Mouse (Mus musculus): ENCODE data around the gene Gatb. TPM values are rescaled to one million over a fixed set of nuclear protein-coding genes. Genes with fewer than 3 reads are reported as not detected.

The Gatb gene
- polyA plus RNA-seq, 1 experiment from 2014 or later = 26.5 TPM

DNA sequence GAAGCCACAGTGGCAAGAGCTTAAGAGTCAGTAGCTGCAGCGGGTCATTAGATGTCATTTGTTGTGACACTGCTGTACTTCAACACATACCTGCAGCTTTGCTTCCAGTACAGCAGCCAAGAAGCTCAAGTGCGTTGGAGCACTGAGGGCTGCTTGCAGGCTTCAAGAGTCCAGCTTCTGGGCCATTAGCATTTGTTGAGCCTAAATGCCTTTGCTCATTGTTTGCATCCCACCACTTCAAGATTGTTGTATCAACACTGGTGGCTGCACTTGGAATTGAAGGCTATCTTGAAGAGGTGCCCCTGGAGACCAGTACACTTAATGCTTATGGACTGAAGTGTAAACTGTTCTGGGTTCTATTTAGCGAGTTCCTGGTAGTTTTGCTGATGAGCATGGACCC lies 33.0 kb downstream of the Gatb start:
- no peaks in the 10 kb centered on the region for H3K9me3 ChIP-seq (replicated peaks)
- H3K4me1 ChIP-seq = peaks cover 32% of the 10 kb centered on the region
- no peak overlapping the region for H3K4me3 ChIP-seq
- no peak overlapping the region for H3K27ac ChIP-seq
- WGBS = 92% methylated on average over 3 of the region's 3 CpGs
- no peak for DNase-seq (ENCODE audit: low spot score)
- no peaks in the 10 kb centered on the region for H3K27me3 ChIP-seq (ENCODE audit: low read depth, poor library complexity, severe bottlenecking)
- H3K36me3 ChIP-seq = peaks cover 6% of the 10 kb centered on the region; the same call in 1 of the 2 replicates

DNA sequence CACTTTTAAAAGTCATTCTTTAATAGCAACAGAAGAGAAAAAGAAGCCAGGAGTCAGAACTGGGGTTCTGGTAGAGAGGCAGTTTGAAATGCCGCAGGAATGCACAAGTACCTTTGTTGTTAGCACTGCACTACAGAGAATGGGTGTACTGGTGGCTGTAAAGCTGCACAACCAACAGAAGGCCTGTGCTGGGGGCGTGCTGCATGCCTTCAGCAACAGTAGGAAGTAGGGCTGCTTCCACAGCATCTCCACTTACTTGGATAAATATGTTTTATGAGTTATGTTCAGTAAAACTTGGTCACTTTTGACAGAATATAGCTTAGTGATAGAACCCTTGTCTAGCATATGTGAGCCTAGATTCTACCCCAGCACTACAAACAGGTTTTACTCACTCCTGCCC lies 33.8 kb downstream of the Gatb start:
- H3K9me3 ChIP-seq (replicated peaks) = no peaks in the 10 kb centered on the region
- H3K27me3 ChIP-seq (ENCODE audit: low read depth, poor library complexity, severe bottlenecking) = no peaks in the 10 kb centered on the region
- no peak for DNase-seq (ENCODE audit: low spot score)
- no peak overlapping the region for H3K27ac ChIP-seq
- H3K36me3 ChIP-seq = peaks cover 6% of the 10 kb centered on the region; the same call in 1 of the 2 replicates
- H3K4me1 ChIP-seq = peaks cover 23% of the 10 kb centered on the region
- H3K4me3 ChIP-seq = no peak overlapping the region
- WGBS = 93% methylated on average over 2 of the region's 2 CpGs

DNA sequence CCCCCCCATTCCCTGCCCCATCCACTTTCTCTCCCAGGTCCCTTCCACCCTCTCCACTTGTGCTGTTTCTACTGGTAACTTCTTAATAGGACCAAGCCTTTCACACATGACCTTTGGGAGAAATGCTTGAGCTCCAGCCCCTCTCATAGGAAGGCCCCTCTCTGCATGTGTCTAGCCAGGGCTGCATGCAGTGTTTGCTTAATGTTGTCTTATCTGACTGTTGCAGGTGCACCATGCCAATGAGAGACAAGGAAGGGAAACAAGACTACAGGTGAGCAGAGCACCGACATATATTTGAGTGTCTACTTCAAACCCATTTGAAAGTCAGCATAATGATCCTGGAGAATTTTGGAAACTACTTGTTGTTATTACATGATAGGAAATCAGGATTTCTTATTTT lies 42.5 kb downstream of the Gatb start:
- H3K4me3 ChIP-seq = no peak overlapping the region
- H3K36me3 ChIP-seq = peaks cover 30% of the 10 kb centered on the region
- no peaks in the 10 kb centered on the region for H3K9me3 ChIP-seq (replicated peaks)
- DNase-seq (ENCODE audit: low spot score) = no peak
- no peaks in the 10 kb centered on the region for H3K27me3 ChIP-seq (ENCODE audit: low read depth, poor library complexity, severe bottlenecking)
- H3K27ac ChIP-seq = no peak overlapping the region
- no peaks in the 10 kb centered on the region for H3K4me1 ChIP-seq
- WGBS = 95% methylated on average over 1 of the region's 1 CpGs

DNA sequence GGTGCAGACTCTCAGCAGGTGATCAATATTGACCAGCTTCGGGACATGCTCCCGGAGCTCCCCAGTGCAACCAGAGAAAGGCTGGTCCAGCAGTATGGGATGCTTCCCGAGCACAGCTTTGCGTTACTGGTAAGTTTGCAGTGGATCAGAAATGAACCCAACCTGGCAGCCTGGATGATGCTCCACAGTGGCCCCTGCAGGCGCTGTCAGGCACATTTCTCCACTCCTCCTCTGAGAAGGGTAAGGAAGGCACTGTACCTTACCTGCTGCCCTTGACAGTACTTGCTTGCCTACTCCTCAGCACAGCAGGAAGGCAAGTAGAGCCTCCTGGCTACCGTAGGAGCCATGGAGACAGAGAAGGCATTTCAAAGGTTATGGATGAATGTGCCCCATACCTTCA lies 45.0 kb downstream of the Gatb start:
- Histone ChIP-seq H3K9me3 (replicated peaks) (no peaks in the 10 kb centered on the region), H3K4me3 (no peak overlapping the region), H3K4me1 (no peaks in the 10 kb centered on the region), H3K36me3 (peaks cover 29% of the 10 kb centered on the region), H3K27ac (no peak overlapping the region), H3K27me3 (ENCODE audit: low read depth, poor library complexity, severe bottlenecking) (no peaks in the 10 kb centered on the region)
- no peak for DNase-seq (ENCODE audit: low spot score)
- 83% methylated on average over 6 of the region's 6 CpGs for WGBS

DNA sequence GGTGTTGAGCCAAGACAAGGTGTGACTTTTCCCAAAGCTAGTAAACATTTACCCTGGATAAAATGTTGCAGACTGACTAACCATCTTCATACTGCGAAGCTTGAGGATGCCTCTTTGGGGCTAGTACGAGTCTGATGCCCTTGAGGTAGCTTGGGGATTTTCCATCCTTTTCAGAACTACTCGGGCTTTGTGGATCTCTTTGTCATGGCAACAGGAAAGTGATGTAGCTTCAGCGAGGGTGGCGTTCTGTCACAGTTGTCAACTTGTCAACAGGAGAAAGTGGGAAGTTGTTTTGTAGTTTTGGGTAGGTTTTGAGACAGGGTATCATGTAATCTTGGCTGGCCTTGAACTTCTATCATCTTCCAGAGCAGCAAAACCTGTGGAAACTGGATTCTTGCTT lies 45.4 kb downstream of the Gatb start:
- H3K27me3 ChIP-seq (ENCODE audit: low read depth, poor library complexity, severe bottlenecking) = no peaks in the 10 kb centered on the region
- H3K27ac ChIP-seq = no peak overlapping the region
- H3K9me3 ChIP-seq (replicated peaks) = no peaks in the 10 kb centered on the region
- 95% methylated on average over 5 of the region's 5 CpGs for WGBS
- no peak overlapping the region for H3K4me3 ChIP-seq
- peaks cover 29% of the 10 kb centered on the region for H3K36me3 ChIP-seq
- H3K4me1 ChIP-seq = no peaks in the 10 kb centered on the region
- DNase-seq (ENCODE audit: low spot score) = no peak

DNA sequence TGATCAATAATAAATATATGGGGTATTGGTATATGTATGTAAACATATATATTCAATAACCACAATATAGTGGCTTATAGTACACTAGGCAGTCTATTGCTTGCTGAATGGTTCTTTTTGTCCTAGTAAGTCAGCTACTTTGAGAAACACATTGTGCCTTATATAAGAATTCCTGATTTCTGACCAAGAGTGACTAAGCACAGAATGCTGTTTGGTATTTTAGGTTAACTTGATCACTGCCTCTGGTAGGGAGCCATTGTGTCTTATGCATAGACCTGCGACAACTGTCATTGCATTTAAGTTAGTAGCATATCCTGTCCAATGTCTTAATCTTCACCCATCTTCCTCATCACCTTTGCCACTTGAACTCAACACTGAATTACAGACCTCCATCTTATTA lies 45.8 kb downstream of the Gatb start:
- 92% methylated on average over 1 of the region's 1 CpGs for WGBS
- Histone ChIP-seq H3K27ac (no peak overlapping the region), H3K9me3 (replicated peaks) (no peaks in the 10 kb centered on the region), H3K27me3 (ENCODE audit: low read depth, poor library complexity, severe bottlenecking) (no peaks in the 10 kb centered on the region), H3K36me3 (peaks cover 29% of the 10 kb centered on the region), H3K4me1 (no peaks in the 10 kb centered on the region), H3K4me3 (no peak overlapping the region)
- DNase-seq (ENCODE audit: low spot score) = no peak

DNA sequence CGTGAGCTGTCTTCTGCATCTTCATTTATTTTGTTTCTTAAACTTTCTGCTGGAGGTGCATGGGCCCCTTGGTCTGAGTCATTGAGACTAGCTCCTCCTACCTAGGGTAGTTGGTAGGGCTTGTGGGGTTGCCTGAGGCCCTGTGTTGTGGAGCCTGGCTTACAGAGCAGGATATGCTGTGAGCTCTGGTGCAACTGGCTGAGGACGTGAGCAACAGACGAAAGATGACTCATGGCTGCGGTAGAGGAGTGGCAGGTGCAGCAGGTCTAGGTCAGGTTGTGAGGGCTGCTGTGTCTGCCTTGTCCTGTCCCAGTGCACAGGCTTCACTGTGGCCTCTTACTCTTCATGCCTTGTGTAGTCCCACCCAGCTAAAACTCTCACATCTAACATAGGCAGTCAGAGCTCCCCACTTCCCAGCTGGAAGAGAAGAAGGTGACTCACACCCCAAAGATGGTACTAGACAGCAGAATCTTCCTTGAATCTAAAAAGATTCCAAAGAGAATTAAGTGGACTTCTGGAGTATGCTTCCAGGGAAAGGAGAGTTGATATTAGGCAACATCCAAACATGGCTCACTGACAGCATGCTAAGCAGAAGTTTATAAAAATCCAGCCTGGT lies 56.1 kb downstream of the Gatb start:
- Histone ChIP-seq H3K4me3 (no peak overlapping the region), H3K27me3 (ENCODE audit: low read depth, poor library complexity, severe bottlenecking) (no peaks in the 10 kb centered on the region), H3K9me3 (replicated peaks) (no peaks in the 10 kb centered on the region), H3K4me1 (no peaks in the 10 kb centered on the region), H3K27ac (no peak overlapping the region), H3K36me3 (peaks cover 4% of the 10 kb centered on the region; the same call in 1 of the 2 replicates)
- whole genome bisulfite sequencing = 89% methylated on average over 4 of the region's 4 CpGs
- no peak for DNase-seq (ENCODE audit: low spot score)

DNA sequence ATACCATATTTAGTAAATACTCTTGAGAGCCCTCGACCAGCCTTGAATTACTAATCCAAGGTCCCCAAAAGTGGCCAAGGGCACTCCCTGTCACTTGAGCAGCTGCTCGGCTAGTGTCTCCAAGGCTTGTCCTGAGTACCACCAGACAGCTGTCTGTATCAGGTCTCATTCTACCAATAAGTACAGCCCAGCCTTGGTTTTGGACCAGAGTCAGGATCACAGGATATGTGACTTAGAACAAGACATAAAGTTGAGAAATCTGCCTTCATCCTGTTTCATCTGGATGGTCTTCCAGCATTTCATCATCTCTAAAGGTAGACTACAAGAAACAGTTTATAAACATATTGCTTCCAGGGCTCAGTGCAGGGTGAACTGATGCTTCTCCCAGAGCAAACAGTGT lies 59.8 kb downstream of the Gatb start:
- Histone ChIP-seq H3K27me3 (ENCODE audit: low read depth, poor library complexity, severe bottlenecking) (no peaks in the 10 kb centered on the region), H3K36me3 (peaks cover 4% of the 10 kb centered on the region; the same call in 1 of the 2 replicates), H3K9me3 (replicated peaks) (no peaks in the 10 kb centered on the region), H3K4me1 (no peaks in the 10 kb centered on the region), H3K27ac (no peak overlapping the region), H3K4me3 (no peak overlapping the region)
- WGBS = 94% methylated on average over 2 of the region's 2 CpGs
- no peak for DNase-seq (ENCODE audit: low spot score)

DNA sequence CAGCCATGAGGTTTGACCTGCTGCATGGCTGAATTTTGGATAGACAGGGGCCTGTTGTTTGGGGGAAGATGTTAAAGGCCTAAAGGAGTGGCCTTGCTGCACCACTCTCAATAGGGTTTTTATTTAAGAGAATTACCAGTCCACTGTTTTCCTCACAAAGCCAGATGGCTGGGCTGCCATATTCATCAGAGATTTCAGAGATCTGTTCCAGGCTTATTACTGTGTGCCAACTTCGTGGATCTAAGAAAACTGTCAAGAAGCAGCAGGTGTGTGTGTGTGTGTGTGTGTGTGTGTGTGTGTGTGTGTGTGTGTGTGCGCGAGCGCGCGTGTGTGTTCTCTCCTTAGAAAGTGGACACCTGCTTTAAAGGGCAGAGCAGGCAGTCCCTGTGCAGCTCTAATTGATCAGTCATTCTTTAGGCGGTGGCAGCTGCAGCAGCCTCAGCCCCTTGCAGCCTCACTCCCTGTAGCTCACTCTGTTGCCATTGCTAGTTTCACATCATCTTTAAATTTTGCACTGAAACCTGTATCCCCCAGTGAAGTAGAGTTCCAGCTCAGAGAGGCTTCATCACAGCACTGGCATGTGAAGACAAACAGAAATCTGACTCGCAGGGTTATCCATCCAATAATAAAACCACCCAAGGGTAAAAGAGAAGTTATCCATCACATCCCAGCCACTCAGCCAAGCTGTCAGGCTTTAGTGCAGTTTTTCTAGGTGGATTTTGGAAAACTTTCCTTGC lies 60.6 kb downstream of the Gatb start:
- Histone ChIP-seq H3K4me3 (no peak overlapping the region), H3K9me3 (replicated peaks) (no peaks in the 10 kb centered on the region), H3K4me1 (no peaks in the 10 kb centered on the region), H3K36me3 (no peaks in the 10 kb centered on the region), H3K27ac (no peak overlapping the region), H3K27me3 (ENCODE audit: low read depth, poor library complexity, severe bottlenecking) (no peaks in the 10 kb centered on the region)
- no peak for DNase-seq (ENCODE audit: low spot score)
- 92% methylated on average over 8 of the region's 8 CpGs for WGBS

DNA sequence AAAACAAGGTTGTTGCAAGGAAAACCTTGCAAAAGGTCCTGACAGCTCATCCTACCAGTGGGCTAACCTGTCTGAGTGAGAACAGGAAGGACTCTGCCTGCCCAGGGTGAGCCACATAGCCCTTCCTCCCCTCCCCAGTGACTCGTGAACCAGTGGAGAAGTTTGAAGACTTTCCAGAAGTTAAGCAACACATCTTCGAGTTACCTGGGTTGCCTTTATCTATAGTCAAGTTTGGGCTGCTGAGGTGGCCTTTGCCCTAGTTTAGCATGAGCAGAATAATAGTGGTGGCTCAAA lies 61.2 kb downstream of the Gatb start:
- no peak overlapping the region for H3K4me3 ChIP-seq

DNA sequence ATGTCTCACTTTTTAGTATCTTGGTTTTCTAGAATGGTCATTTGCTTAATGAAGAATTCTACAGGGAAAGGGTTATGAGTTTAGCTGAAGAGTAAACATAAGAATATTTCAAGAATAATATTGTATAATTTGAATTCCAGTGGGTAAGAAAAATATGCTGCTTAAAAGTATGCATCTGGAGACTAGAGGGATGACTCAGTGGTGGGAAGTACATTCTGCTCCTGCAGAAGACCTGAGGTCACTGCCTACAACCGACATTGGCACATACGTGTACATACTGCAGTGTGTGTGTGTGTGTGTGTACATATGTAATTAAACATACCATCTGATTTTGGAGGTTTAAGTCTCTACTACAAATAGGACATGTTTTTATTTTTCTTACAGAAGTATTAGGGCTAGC lies 61.7 kb downstream of the Gatb start:
- DNase-seq (ENCODE audit: low spot score) = no peak
- H3K27me3 ChIP-seq (ENCODE audit: low read depth, poor library complexity, severe bottlenecking) = no peaks in the 10 kb centered on the region
- H3K4me1 ChIP-seq = no peaks in the 10 kb centered on the region
- no peak overlapping the region for H3K27ac ChIP-seq
- no peaks in the 10 kb centered on the region for H3K9me3 ChIP-seq (replicated peaks)
- H3K36me3 ChIP-seq = no peaks in the 10 kb centered on the region
- no peak overlapping the region for H3K4me3 ChIP-seq
- 100% methylated on average over 2 of the region's 2 CpGs for WGBS

More for the DNA sequence above, 61.2 kb downstream of the Gatb start:
- no peak overlapping the region for H3K27ac ChIP-seq
- no peaks in the 10 kb centered on the region for H3K36me3 ChIP-seq
- no peaks in the 10 kb centered on the region for H3K9me3 ChIP-seq (replicated peaks)
- H3K4me1 ChIP-seq = no peaks in the 10 kb centered on the region
- 80% methylated on average over 2 of the region's 2 CpGs for WGBS
- no peaks in the 10 kb centered on the region for H3K27me3 ChIP-seq (ENCODE audit: low read depth, poor library complexity, severe bottlenecking)
- DNase-seq (ENCODE audit: low spot score) = no peak

DNA sequence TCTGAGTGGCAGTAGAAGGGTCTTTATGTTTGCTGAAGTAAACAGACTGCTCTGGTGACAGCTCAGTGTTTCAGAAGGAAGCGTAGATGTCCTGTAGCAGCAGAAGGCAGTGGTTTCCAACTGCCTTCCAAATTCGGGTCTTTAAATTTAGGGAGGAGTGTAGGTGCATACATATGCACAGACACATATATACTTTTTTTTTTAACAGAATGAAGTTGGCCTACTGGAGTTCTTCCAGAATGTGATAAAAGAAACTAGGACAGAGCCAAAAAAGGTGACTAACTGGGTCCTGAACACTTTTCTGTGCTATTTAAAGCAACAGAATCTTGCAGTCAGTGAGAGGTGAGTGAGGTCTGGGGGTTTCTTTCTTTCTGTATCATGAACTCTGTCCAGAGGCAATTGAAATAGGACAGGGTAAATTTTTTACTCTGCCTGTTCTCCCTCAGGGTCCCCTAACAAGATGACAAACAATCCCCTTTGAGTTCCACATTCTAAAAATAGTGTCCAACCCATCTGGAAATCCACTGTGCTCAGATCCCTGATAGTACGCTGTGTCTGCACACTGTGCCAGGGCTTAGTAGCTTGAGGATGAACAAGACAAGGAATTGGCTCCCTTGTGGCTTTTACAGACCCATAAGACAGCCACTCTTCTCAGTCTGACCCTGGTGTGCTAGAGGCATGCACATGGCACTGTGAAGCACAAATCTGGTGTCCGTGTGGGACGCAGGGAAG lies 63.0 kb downstream of the Gatb start:
- Histone ChIP-seq H3K27ac (no peak overlapping the region), H3K4me1 (no peaks in the 10 kb centered on the region), H3K4me3 (no peak overlapping the region), H3K27me3 (ENCODE audit: low read depth, poor library complexity, severe bottlenecking) (no peaks in the 10 kb centered on the region), H3K9me3 (replicated peaks) (no peaks in the 10 kb centered on the region), H3K36me3 (no peaks in the 10 kb centered on the region)
- 90% methylated on average over 5 of the region's 5 CpGs for WGBS
- no peak for DNase-seq (ENCODE audit: low spot score)

DNA sequence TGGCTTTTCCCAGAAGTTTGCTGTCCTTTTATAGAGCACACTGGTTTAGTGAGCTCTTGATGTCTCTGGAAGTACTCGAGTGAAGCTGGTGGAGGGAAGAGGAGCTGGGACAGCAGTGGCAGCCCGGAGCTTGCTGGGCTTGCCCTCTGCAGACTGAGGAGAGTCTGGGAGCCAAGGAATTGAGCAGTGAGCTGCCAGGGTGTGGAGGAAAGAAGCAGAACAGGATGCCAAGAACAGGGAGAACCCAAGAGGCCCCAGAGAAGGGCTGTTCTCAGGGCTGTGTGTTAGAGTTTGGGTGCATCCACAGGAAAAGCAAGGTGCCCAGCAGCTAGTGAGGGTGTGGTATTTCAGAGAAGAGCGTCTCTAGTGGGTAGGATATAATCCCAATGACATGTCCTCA lies 67.8 kb downstream of the Gatb start:
- H3K36me3 ChIP-seq = no peaks in the 10 kb centered on the region
- DNase-seq (ENCODE audit: low spot score) = no peak

More for the DNA sequence above, 67.8 kb downstream of the Gatb start:
- 86% methylated on average over 3 of the region's 3 CpGs for WGBS
- Histone ChIP-seq H3K27me3 (ENCODE audit: low read depth, poor library complexity, severe bottlenecking) (no peaks in the 10 kb centered on the region), H3K27ac (no peak overlapping the region), H3K9me3 (replicated peaks) (no peaks in the 10 kb centered on the region), H3K4me3 (no peak overlapping the region), H3K4me1 (no peaks in the 10 kb centered on the region)
